Mouse (Mus musculus): ENCODE measurements around the gene Srcin1. TPM values are rescaled to one million over a fixed set of nuclear protein-coding genes. Genes with fewer than 3 reads are reported as not detected.

The Srcin1 gene
- total RNA-seq, 1 experiment from 2014 or later: 9.9 TPM

DNA sequence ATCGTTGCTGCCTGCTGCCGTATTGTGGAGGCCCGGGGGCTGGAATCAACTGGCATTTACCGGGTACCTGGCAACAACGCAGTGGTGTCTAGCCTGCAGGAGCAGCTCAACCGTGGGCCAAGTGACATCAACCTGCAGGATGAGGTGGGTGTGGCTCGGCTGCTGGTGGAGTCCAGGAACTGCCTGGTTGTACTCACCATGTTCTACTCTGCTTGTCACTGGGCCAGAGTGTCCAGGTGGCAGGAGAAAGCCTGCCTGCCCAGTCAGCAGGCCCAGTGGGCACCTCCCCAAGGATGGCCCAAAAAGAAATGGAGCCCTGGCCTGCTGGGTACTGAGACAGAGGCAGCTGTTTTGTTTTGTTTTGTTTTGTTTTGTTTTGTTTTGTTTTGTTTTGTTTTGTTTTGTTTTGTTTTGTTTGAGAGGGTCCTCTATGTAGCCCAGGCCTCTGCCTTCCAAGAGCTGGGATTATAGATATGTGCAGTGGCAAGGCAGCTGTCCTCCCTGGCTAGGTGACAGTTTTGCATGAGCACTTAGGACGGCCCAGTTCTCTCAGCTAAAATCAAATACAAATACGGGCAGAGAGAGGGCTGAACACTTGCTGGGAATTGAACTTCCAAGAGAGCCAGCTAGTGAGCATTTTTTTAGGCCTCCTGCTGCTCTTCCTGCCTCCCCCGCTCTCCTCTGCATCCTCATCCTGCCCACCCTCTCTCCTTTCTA lies 109.4 kb downstream of the Srcin1 start:
- no peak for DNase-seq

DNA sequence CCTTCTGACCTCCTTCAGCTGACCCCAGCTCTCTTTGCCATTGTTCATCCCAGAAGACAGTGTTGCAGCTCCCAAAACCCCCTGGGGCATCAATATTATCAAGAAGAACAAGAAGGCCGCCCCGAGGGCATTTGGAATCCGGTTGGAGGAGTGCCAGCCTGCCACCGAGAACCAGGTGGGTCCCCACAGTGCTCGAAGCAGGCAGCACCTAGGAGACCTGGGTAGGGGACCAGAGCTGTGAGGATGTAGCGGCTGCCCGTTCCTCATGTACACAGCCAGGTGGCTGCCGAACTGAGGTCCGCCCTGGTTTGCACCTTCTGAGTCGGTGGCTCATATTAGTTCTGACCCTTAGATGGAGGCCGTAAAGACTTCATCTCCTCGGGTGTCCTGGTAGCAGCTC lies 110.0 kb downstream of the Srcin1 start:
- DNase-seq: no peak

DNA sequence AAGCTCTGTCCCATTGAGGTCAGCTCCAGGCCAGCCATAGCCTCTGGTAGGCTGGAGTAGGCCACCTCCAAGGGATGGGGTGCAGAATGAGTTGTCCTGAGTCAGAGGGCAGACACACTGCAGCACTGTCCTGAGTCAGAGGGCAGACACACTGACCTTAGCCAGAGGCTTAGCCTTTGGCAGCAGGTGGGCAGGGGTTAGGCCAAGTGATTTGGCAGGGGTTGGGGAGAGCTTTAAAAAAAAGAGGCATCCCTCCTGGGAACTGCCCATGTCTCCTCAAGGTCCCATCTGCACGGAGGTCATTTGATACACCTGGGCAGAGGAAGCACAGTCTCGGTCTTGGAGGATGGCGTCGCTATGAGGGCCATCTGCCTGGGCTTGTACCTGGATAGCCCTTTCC lies 112.0 kb downstream of the Srcin1 start:
- no peak for DNase-seq

GRCm38 (mm10) chr11:97463166-97463565 lies 112.8 kb downstream of the Srcin1 start:
- DNase-seq: no peak

- DNase-seq: no peak
Measured at GRCm38 (mm10) chr11:97462538-97462937, 113.4 kb downstream of the Srcin1 start.

DNA sequence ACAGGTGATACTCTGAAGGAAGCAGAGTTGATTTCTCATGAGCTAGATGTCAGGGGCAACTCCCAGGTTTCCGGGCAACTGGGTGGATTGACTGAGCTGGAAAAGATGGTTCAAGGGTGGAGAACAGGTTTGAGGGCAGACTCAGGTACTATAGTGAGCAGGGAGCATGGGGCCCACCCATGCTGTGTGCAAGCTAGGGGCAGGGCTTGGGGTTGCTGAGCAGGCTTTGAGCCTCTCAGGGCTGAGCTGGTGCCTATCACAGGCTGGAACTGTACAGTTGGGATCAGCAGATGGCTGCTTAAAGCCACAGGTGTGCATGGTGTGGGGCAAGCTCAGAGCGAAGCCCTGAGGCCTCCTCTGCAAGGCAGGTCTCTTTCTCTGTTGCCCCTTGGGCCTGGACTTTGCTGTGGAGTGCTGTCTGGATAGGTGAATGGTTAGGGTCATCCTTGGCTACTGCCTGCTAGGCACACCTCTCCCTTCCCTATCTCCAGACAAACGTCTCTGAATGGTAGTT lies 114.6 kb downstream of the Srcin1 start:
- no peak for DNase-seq

Other genes starting within 250 kb of the Srcin1 start
- gene Gpr179, start 224.1 kb downstream of the Srcin1 start, total RNA-seq (2021): 1.8 and 4.7 TPM in 2 replicates
- 21.0 and 27.5 TPM in 2 replicates for gene Socs7, start 213.6 kb downstream of the Srcin1 start, total RNA-seq (2021)
- gene Arhgap23, start 160.7 kb downstream of the Srcin1 start, total RNA-seq (2021): 29.5 and 37.8 TPM in 2 replicates
- not detected in 2 replicates for gene 4933428G20Rik, start 75.8 kb downstream of the Srcin1 start, total RNA-seq (2021)
- 6.2 and 7.8 TPM in 2 replicates for gene Epop, start 53.5 kb upstream of the Srcin1 start, total RNA-seq (2021)
- gene Mllt6, start 87.2 kb upstream of the Srcin1 start, total RNA-seq (2021): 49.4 and 53.6 TPM in 2 replicates
- gene Cisd3, start 109.6 kb upstream of the Srcin1 start, total RNA-seq (2021): 164 and 166 TPM in 2 replicates
- 27.0 and 36.1 TPM in 2 replicates for gene Pcgf2, start 124.3 kb upstream of the Srcin1 start, total RNA-seq (2021)
- gene Psmb3, start 127.2 kb upstream of the Srcin1 start, total RNA-seq (2021): 216 and 226 TPM in 2 replicates
- gene Pip4k2b, start 168.5 kb upstream of the Srcin1 start, total RNA-seq (2021): 28.7 and 30.7 TPM in 2 replicates
- 19.5 and 22.6 TPM in 2 replicates for gene Cwc25, start 190.4 kb upstream of the Srcin1 start, total RNA-seq (2021)
- not detected in 2 replicates for gene 1700001P01Rik, start 199.7 kb upstream of the Srcin1 start, total RNA-seq (2021)
- gene Rpl23, start 206.3 kb upstream of the Srcin1 start, total RNA-seq (2021): 741 and 851 TPM in 2 replicates
- gene Lasp1, start 222.8 kb upstream of the Srcin1 start, total RNA-seq (2021): 103 and 142 TPM in 2 replicates